Mouse (Mus musculus): ENCODE results near the gene Cd300lg.

Gene Cd300lg

GRCm38 (mm10) chr11:102041350-102041949 is at the start of gene Cd300lg:
Cd300lg (plus strand) TSS chr11:102041509.
- in situ Hi-C loops (cut with MboI; ENCODE audit: low pct_unique_long_range_greater_than_20kb in 1 of 2, low sequenced_read_pairs in 2 of 2, unreplicated experiment in 1 of 2) = no loop called here

GRCm38 (mm10) chr11:101991813-101992212 is 49.5 kb upstream of the Cd300lg start:
- in situ Hi-C loops (cut with MboI; ENCODE audit: low pct_unique_long_range_greater_than_20kb in 1 of 2, low sequenced_read_pairs in 2 of 2, unreplicated experiment in 1 of 2) = no loop called here

DNA sequence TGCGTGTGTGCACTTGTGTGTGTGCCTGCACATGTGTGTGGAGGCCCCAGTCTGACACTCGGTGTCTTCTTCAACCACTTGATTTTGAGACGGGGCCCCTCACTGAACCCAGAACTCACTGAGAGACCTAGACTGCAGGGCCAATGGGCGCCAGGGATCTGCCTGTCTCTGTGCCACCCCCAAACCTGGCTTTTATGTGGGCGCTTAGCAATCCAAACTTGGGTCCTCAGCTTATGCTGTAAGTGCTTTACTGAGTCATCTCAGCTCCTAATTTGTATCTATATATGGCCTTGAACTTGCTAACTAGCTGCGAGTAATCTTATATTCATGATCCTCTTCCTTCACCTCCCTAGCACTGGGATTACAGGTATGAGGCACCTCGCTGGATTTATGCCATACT is 48.9 kb upstream of the Cd300lg start:
- in situ Hi-C loops (cut with MboI; ENCODE audit: low pct_unique_long_range_greater_than_20kb in 1 of 2, low sequenced_read_pairs in 2 of 2, unreplicated experiment in 1 of 2) = no loop called here

GRCm38 (mm10) chr11:101994100-101994499 is 47.2 kb upstream of the Cd300lg start:
- in situ Hi-C loops (cut with MboI; ENCODE audit: low pct_unique_long_range_greater_than_20kb in 1 of 2, low sequenced_read_pairs in 2 of 2, unreplicated experiment in 1 of 2) = no loop called here

GRCm38 (mm10) chr11:101995938-101996337 is 45.4 kb upstream of the Cd300lg start:
- in situ Hi-C loops (cut with MboI; ENCODE audit: low pct_unique_long_range_greater_than_20kb in 1 of 2, low sequenced_read_pairs in 2 of 2, unreplicated experiment in 1 of 2) = loop anchor here in 1 of 2 experiments (5.0 kb wide), 1 partner anchor 36 kb away; no protein-coding TSS in a partner anchor

GRCm38 (mm10) chr11:101998258-101998657 is 43.1 kb upstream of the Cd300lg start:
- in situ Hi-C loops (cut with MboI; ENCODE audit: low pct_unique_long_range_greater_than_20kb in 1 of 2, low sequenced_read_pairs in 2 of 2, unreplicated experiment in 1 of 2) = loop anchor here in 1 of 2 experiments (5.0 kb wide), 1 partner anchor 34 kb away; no protein-coding TSS in a partner anchor

- in situ Hi-C loops (cut with MboI; ENCODE audit: low pct_unique_long_range_greater_than_20kb in 1 of 2, low sequenced_read_pairs in 2 of 2, unreplicated experiment in 1 of 2) = loop anchor here in 1 of 2 experiments (5.0 kb wide), 1 partner anchor 33 kb away; no protein-coding TSS in a partner anchor
These were observed 41.8 kb upstream of the Cd300lg start for GRCm38 (mm10) chr11:101999466-101999865.

- in situ Hi-C loops (cut with MboI; ENCODE audit: low pct_unique_long_range_greater_than_20kb in 1 of 2, low sequenced_read_pairs in 2 of 2, unreplicated experiment in 1 of 2) = no loop called here
These were observed 37.1 kb upstream of the Cd300lg start for GRCm38 (mm10) chr11:102004251-102004650.

- in situ Hi-C loops (cut with MboI; ENCODE audit: low pct_unique_long_range_greater_than_20kb in 1 of 2, low sequenced_read_pairs in 2 of 2, unreplicated experiment in 1 of 2) = no loop called here
These were observed 35.0 kb upstream of the Cd300lg start for GRCm38 (mm10) chr11:102006271-102006670.

GRCm38 (mm10) chr11:102006688-102007087 is 34.6 kb upstream of the Cd300lg start:
- in situ Hi-C loops (cut with MboI; ENCODE audit: low pct_unique_long_range_greater_than_20kb in 1 of 2, low sequenced_read_pairs in 2 of 2, unreplicated experiment in 1 of 2) = no loop called here

- in situ Hi-C loops (cut with MboI; ENCODE audit: low pct_unique_long_range_greater_than_20kb in 1 of 2, low sequenced_read_pairs in 2 of 2, unreplicated experiment in 1 of 2) = no loop called here
These were observed 32.9 kb upstream of the Cd300lg start for GRCm38 (mm10) chr11:102008372-102008771.

- in situ Hi-C loops (cut with MboI; ENCODE audit: low pct_unique_long_range_greater_than_20kb in 1 of 2, low sequenced_read_pairs in 2 of 2, unreplicated experiment in 1 of 2) = no loop called here
These were observed 32.2 kb upstream of the Cd300lg start for GRCm38 (mm10) chr11:102008954-102009637.

DNA sequence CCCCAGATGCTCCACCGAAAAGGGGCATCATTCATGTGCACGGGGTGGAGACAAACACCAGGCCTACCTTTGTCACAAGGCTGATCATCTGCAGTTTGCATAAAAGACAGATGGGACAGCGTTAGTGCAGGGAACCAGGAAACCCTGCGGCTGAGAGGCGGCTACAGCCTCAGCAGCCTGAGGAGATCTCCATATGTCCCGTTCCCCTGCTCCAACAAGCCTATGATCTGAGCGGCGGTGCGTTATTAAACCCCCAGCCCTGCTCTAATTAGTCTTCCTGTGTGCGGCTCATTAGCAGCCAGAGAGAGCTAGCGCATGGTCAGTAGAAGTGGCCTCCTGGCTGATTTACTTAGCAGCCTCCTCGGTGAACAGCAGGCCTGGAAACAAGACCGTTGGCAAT is 31.2 kb upstream of the Cd300lg start:
- in situ Hi-C loops (cut with MboI; ENCODE audit: low pct_unique_long_range_greater_than_20kb in 1 of 2, low sequenced_read_pairs in 2 of 2, unreplicated experiment in 1 of 2) = no loop called here

DNA sequence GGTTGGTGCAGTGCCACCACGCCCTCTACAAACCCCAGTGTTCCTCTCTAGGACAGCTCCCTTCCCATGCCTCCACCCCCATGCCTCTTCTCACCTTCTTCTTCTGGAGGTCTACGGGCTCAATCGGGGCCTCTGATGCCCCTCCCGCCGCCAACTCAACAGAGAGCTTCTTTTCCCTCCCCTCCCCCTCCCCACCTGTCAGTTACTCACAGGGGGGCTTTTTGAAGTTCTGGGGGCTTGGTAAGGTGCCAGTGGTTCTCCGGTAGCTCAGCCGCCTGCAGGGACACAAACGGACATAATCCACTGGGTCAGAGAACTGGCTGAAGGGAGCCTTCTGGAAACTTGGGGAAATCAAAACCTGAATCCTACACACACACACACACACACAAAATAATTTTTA is 29.8 kb upstream of the Cd300lg start:
- in situ Hi-C loops (cut with MboI; ENCODE audit: low pct_unique_long_range_greater_than_20kb in 1 of 2, low sequenced_read_pairs in 2 of 2, unreplicated experiment in 1 of 2) = no loop called here

- in situ Hi-C loops (cut with MboI; ENCODE audit: low pct_unique_long_range_greater_than_20kb in 1 of 2, low sequenced_read_pairs in 2 of 2, unreplicated experiment in 1 of 2) = no loop called here
These were observed 28.1 kb upstream of the Cd300lg start for GRCm38 (mm10) chr11:102013201-102013600.

DNA sequence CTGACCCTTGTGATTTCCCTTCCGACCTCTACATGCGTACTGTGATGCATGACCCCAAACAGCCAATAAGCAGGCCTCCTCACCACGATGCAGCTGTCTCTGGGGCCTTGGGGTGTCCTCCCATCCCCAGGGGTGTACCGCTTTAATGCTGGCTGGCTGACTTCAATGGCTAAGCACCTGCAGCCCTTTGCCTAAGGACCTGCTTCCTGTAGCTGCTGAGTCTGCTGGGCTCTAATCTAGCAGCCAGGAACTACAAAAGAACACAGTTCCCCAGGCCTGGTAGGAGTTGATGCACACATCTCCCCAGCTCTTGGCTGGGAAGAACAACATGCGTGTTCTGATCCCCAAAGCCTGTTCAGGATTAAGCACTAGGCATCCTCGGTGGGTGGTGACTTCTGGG is 25.8 kb upstream of the Cd300lg start:
- in situ Hi-C loops (cut with MboI; ENCODE audit: low pct_unique_long_range_greater_than_20kb in 1 of 2, low sequenced_read_pairs in 2 of 2, unreplicated experiment in 1 of 2) = no loop called here

GRCm38 (mm10) chr11:102016136-102016535 is 25.2 kb upstream of the Cd300lg start:
- in situ Hi-C loops (cut with MboI; ENCODE audit: low pct_unique_long_range_greater_than_20kb in 1 of 2, low sequenced_read_pairs in 2 of 2, unreplicated experiment in 1 of 2) = no loop called here

- in situ Hi-C loops (cut with MboI; ENCODE audit: low pct_unique_long_range_greater_than_20kb in 1 of 2, low sequenced_read_pairs in 2 of 2, unreplicated experiment in 1 of 2) = no loop called here
These were observed 21.6 kb upstream of the Cd300lg start for GRCm38 (mm10) chr11:102019736-102020135.

DNA sequence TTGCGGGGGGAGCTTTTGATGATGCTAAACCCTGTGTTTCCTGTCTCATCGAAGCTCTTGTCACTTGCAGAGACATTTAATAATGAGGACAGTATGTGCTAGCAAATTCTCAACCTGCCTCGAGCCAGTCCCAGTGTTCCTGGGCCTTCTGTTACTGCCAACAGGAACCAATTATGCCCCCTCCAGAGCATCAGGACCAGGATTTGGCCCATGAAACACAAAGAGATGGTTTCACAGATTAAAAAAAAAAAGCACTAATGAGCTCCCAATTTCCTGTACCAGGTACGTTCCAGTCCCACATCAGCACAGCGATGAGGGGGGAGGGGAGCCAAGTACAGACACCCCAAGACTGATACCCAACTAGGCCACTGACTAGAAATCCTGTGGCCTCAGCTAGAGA is 20.1 kb upstream of the Cd300lg start:
- in situ Hi-C loops (cut with MboI; ENCODE audit: low pct_unique_long_range_greater_than_20kb in 1 of 2, low sequenced_read_pairs in 2 of 2, unreplicated experiment in 1 of 2) = no loop called here

- in situ Hi-C loops (cut with MboI; ENCODE audit: low pct_unique_long_range_greater_than_20kb in 1 of 2, low sequenced_read_pairs in 2 of 2, unreplicated experiment in 1 of 2) = no loop called here
These were observed 17.9 kb upstream of the Cd300lg start for GRCm38 (mm10) chr11:102023406-102023805.
